Mouse (Mus musculus) urinary bladder, adult 2 months (tissue): ENCODE results near the gene Shoc2. TPM values are rescaled to one million over a fixed set of nuclear protein-coding genes. Genes with fewer than 3 reads are reported as not detected.

Source experiments
- polyA plus RNA-seq: library from polyadenylated mRNA; depleted of rRNA; stranded (reverse); fragments of >200 nt; gene quantifications from 2 replicates; pipeline ENCODE4 v1.2.3, GENCODE M21; 2012; rRNA removed

Gene Shoc2
- polyA plus RNA-seq, 1 experiment = 27.2 TPM

Other genes with a start within 250 kb of the Shoc2 start
- gene Pdcd4, start 52.1 kb upstream of the Shoc2 start, polyA plus RNA-seq = 81.3 and 100 TPM in 2 replicates
- gene Bbip1, start 321 bp downstream of the Shoc2 start, polyA plus RNA-seq = 33.4 and 37.1 TPM in 2 replicates
- 1.5 and 2.2 TPM in 2 replicates for gene Adra2a, start 99.8 kb downstream of the Shoc2 start, polyA plus RNA-seq